Mouse (Mus musculus): ENCODE results near the gene Zfp219. TPM values are rescaled to one million over a fixed set of nuclear protein-coding genes. Genes with fewer than 3 reads are reported as not detected.

Gene Zfp219
- total and polyA plus RNA-seq, 3 experiments, result 36.3 to 46.9 TPM; not detected in 1

DNA sequence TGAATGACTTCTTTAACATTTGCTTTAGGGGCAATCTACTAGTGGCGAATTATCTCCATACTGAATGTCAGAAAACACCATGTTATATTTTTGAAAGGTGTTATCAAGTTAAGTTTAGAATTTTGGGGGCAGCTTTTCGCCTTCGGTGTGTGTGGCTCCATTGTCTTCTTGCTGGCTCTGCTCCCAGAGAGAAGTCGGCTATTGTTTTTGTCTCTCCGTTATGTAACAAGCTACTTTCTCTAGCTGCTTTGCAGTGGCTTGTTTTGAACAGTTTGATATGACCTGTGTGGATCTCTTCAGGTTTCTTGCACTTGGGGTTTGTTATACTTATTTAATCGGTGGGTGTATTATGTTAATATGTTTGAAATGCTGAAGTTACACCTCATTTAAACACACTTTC, 22.9 kb upstream of the Zfp219 start:
- Histone ChIP-seq H3K4me1 (ENCODE audit: control insufficient read depth in 1 of 2, insufficient read depth in 2 of 2, low read length in 2 of 2) (peaks cover 9 to 30% of the 10 kb centered on the region in 2 experiments), H3K79me2 (ENCODE audit: control insufficient read depth, insufficient read depth, low read length, poor library complexity) (no peaks in the 10 kb centered on the region), H3K36me3 (ENCODE audit: control insufficient read depth in 1 of 2, insufficient read depth in 2 of 2, low read length in 2 of 2) (peaks cover 0 to 22% of the 10 kb centered on the region in 2 experiments; a peak in 2 of 4 replicates), H3K4me3 (ENCODE audit: control insufficient read depth in 1 of 2, insufficient read depth in 1 of 2, low read depth in 2 of 2, low read length in 2 of 2) (peak overlapping the region in 1 of 2 experiments; percentile 48; a peak in 2 of 4 replicates), H3K27me3 (ENCODE audit: control insufficient read depth in 1 of 2, insufficient read depth in 2 of 2, low read length in 2 of 2) (peaks cover 0 to 2% of the 10 kb centered on the region in 2 experiments; a peak in 1 of 4 replicates), H3K27ac (ENCODE audit: control insufficient read depth, low read depth, low read length) (no peak overlapping the region), H3K9ac (ENCODE audit: control insufficient read depth, low read depth, low read length, poor library complexity, severe bottlenecking) (no peak overlapping the region), H3K9me3 (replicated peaks; ENCODE audit: insufficient read depth, low read length) (no peaks in the 10 kb centered on the region)
- DNase-seq (ENCODE audit: low read depth, low spot score), result peak; percentile 43
- TF ChIP-seq TAL1 (IDR thresholded peaks at IDR 0.05; ENCODE audit: low read length) (no peak), MAFK (IDR thresholded peaks at IDR 0.05; ENCODE audit: borderline replicate concordance, low read depth, low read length) (no peak), SMC3 (IDR thresholded peaks at IDR 0.05; ENCODE audit: low read depth, low read length) (no peak), USF1 (IDR thresholded peaks at IDR 0.05; ENCODE audit: low read depth, low read length) (no peak), HCFC1 (IDR thresholded peaks at IDR 0.05; ENCODE audit: low read depth, low read length) (no peak), CHD2 (IDR thresholded peaks at IDR 0.05; ENCODE audit: low read length) (no peak), E2F4 (IDR thresholded peaks at IDR 0.05; ENCODE audit: borderline replicate concordance, low read depth, low read length) (no peak), MYC (IDR thresholded peaks at IDR 0.05; ENCODE audit: low read depth, low read length) (0 out of 2 replicates have a peak, but pooled peaks have one; percentile 29), POLR2AphosphoS2 (IDR thresholded peaks at IDR 0.05; ENCODE audit: low read length) (no peak), GATA1 (IDR thresholded peaks at IDR 0.05; ENCODE audit: low read depth, low read length) (no peak), JUND (IDR thresholded peaks at IDR 0.05; ENCODE audit: low read depth, low read length) (no peak), NELFE (IDR thresholded peaks at IDR 0.05; ENCODE audit: low read depth, low read length) (no peak), ZKSCAN1 (IDR thresholded peaks at IDR 0.05; ENCODE audit: low read depth, low read length) (no peak), EP300 (IDR thresholded peaks at IDR 0.05; ENCODE audit: low read depth in 1 of 2, low read length in 2 of 2) (no peak), ZMIZ1 (IDR thresholded peaks at IDR 0.05; ENCODE audit: low read depth, low read length) (no peak), ETS1 (IDR thresholded peaks at IDR 0.05; ENCODE audit: low read depth, low read length) (0 out of 2 replicates have a peak, but pooled peaks have one; percentile 13), SIN3A (IDR thresholded peaks at IDR 0.05; ENCODE audit: low read length) (peak; percentile 23; the same call in 1 of the 2 replicates), MAZ (IDR thresholded peaks at IDR 0.05; ENCODE audit: low read depth, low read length) (no peak), ELF1 (IDR thresholded peaks at IDR 0.05; ENCODE audit: low read depth, low read length) (no peak), TCF12 (IDR thresholded peaks at IDR 0.05; ENCODE audit: low read depth, low read length) (no peak), MEF2A (IDR thresholded peaks at IDR 0.05; ENCODE audit: extremely low read depth, insufficient replicate concordance, low read depth, low read length, poor library complexity, severe bottlenecking) (no peak), USF2 (IDR thresholded peaks at IDR 0.05; ENCODE audit: borderline replicate concordance in 1 of 2, insufficient read depth in 1 of 2, low read depth in 1 of 2, low read length in 2 of 2) (no peak), ZC3H11A (IDR thresholded peaks at IDR 0.05; ENCODE audit: low read depth, low read length) (no peak), TBP (IDR thresholded peaks at IDR 0.05; ENCODE audit: low read depth, low read length) (no peak)

Data from MEL (cell line).